Mouse (Mus musculus): ENCODE results near the gene Ndrg2.
"Not testable (repeated sequence)": the region's sequence is repeated elsewhere in the genome, so short reads cannot be mapped to it uniquely, and the experiment has no call there.

Gene Ndrg2

DNA sequence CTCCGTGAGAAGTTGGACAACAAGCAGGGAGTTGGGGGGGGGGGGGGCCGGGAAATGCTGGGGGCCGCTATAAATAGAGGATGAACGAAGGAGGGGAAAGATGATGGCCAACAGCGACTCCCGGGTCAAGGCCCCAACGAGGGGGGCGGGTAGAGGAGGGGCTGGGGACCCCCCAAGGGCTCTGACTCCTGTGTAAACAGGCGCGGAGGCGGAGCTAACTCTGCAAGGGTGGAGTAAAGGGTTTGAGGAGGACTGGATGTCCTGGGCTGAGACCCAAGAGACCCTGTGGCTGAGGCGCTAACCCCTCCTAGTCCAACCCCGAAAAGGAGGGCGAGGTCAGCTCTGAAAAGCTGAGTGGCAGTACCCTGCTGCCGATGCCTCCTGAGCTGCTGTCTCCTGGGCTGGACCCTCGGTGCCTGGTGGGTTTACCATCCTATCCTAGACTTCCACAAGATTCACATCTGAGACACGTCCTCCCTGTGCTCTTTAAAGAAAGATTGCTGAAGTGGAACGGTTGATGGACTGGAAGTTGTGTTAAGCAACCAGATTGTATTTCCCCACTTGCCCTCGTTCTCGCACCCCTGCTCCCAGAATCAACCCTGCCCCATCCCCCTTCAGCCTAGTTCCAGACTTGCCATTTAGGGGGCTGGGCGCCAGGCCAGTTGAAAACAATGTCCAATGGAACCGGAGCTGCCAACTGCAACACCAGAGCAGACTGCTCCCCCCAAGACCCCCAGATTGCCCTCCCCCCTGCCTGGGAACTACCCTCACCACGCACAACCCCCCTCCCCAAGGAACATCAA lies at the start of gene Ndrg2:
Gene Ndrg2 (minus strand): TSS at position 199 of the 803 bp plus-strand sequence.
- DNase-seq: peak; percentile 37 to 52

DNA sequence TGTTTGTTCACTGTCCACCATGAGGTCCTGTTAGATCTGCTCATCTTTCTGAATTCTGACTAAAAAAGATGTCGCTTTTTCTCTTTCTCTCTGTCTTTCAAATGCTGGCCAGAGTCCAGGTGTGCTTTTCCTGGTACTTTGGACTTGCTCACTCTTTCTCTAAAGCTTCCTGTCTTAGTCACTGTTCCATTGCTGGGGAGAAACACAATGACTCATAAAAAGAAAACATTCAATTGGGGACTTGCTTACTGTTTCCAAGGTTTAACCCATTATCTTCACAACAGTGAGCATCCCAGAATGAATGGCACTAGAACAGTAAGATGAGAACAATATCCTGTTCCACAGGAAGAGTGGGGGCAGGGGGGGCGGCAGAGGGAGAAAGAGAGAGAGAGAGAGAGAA lies 46.4 kb upstream of the Ndrg2 start:
- DNase-seq: no peak

DNA sequence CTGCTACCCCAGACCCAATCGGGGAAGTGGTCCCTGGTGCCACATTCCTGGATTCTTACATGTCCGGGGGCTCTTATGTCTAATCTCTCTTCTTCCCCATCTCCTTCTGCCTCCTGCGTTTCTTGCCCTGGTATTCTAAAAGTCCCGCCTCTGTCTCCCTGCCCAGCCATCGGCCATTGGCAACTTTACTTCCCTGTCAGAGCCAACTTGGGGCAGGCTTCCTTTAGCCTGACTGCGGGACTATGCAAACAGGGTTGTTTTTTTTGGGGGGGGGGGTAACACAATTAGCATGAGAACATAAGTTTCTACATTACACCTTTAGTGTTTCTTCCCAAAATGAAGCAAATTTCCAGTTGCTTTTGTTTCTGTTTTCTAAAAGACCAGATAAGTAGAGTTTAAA lies 29.4 kb upstream of the Ndrg2 start:
- no peak for DNase-seq

DNA sequence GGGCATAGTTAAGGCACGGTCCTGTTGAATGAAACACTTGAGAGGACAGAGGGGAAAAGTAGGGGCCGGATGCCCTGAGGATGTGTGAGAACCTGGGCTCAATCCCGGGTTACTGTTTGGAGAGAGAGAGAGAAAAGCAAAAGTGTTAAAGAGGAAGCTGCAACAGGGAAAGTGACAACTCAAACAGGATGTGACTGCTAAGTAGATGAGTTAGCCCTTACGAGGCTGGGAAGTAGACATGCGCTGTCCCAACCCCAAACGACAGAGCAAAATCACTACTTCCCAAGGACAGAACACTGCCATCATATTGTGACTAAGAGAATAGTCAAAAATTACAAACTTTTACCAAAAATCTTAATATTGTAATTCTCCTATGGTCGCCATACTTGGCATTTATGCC lies 28.3 kb upstream of the Ndrg2 start:
- DNase-seq: no peak

DNA sequence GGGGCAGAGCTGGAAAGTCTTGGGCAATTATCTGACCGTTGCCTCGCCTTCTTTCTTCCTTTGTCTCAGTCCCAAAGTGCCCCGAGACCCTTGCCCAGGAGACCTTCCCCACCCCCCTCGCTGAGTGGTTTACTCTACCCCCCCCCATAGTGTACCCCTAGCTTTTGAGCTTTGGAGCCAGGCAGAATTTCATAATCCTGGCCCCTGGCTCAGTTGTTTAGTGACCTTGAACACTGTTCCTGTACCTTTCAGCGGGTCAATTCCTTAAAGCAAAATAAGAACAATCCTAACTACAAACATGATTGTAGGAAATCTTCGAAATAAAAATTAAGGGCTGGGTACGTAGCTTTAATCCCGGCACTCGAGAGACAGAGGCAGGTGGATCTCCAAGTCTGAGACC lies 27.6 kb upstream of the Ndrg2 start:
- no peak for DNase-seq

DNA sequence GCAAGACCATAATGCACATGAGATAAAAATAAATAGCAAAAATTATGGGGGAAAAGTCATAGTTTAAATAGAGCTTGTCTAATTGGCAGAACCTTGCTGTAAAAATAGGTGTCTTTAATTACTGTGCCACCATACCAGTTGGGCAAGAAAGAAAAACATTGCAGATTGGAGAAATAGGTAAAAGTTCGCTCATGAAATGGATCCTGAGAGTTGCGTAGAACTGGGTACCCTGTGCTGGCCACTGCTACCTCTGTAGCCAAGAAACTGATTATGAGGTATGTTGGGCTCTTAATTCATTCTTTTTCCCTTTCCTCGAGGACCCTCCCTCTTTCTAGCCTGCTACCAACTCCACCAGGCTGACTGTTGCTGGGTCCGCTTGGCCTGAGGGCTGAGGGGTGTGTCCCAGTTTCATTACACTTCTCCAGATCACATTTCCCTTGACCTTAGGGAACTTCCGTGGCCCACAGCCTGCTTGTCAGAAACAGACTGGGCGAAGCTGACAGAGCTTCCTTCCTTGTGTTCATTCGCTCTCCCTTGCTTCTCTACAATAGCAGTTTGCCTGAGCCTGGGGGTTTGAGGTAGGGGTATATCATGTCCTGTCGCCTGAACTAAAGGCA lies 27.1 kb upstream of the Ndrg2 start:
- DNase-seq: no peak

DNA sequence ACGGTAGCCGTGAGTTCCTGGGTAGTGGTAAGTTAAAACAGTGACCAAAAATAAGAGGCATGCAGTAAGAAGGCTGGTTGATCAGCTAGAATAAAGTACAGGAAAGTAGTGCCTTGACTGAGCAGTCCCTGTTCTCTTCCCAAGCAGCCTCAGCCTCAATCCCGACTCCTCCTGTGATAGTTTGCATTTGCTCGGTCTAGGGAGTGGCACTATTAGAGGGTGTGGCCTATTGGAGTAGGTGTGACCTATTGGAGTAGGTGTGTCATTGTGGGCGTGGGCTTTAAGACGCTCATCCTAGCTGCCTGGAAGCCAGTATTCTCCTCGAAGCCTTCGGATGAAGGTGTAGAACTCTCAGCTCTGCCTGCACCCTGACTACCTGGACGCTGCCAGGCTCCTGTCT lies 25.0 kb upstream of the Ndrg2 start:
- DNase-seq: no peak

DNA sequence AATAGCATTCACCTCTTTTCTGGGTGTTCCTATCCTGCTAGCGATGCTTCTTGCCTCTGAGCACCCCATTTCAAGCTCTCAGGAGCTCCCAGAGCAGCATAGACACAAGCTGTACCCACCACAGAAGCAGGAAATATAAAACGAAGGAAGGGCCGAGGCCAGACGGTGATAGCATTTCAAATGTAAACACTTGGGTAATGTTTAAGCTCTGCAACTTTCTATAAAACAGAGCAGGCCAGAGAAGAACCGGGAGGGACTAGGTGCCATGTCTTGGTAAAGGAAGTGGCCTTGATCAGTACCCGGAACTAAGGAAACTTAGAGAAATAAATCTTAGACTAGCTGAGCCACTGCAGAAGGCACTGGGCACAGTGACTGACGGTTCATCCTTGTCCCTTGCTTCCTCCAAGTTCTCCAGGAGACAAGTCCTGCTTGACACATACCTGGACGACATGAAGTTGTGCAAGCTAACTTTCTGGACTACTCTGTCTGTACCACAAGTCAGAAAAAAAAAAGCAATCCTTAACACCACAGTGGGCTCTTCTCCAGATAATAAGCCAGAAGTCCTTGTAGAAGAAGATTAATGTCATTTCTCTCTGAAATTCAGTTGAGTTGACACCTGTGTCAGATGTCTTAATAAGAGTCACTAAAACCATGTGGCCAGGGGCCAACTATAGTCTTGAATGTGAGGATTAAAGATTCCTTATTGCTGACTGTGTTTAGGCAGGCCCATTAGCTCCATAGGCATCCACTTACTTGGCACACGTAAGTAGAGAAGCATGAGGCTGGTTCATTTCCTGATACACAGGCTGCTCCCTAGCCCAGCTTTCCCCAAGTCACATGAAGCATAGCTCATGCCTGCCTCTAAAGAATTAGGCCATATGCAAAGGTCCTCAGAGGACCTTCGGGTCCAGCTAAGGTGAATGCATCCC lies 18.4 kb upstream of the Ndrg2 start:
- no peak for DNase-seq

DNA sequence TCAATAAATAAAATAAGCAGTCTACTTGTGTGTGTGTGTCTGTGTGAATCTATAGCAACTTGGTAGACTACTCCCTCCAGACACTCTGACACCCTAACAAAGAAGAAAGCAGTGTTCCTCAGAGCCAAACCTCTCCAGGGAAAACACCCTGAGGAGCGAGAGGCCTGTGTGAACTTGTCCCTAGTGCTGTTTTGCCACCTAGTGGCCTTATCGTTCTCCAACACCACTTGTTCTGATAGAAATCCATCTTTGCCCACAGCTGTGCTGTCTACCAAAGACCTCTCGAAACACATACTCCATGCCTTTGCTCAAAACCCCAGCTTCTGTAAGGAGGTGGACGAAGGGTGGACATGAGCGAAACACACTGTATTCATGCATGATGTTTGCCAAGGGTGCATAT lies 16.9 kb upstream of the Ndrg2 start:
- peak; percentile 38 to 54 for DNase-seq

DNA sequence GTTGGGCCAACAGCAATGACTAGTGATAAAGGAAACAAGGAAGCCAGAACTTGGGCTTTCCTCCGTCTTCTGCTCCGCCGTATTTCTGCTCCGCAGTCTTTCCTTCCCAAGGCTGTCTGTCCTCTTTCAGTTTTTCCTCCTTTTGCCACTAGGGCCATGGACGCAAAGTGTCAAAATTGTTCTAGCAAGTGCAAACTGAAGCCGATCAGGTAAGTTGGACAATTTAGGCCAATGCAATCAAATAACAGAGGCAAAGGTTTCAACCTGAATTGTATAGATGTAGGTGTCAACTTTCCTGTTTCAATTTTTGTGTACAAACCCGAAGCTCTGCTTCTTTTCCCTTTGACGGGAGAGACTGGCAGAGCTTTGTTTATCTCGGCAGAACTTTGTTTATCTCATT lies 16.0 kb upstream of the Ndrg2 start:
- DNase-seq: no peak

DNA sequence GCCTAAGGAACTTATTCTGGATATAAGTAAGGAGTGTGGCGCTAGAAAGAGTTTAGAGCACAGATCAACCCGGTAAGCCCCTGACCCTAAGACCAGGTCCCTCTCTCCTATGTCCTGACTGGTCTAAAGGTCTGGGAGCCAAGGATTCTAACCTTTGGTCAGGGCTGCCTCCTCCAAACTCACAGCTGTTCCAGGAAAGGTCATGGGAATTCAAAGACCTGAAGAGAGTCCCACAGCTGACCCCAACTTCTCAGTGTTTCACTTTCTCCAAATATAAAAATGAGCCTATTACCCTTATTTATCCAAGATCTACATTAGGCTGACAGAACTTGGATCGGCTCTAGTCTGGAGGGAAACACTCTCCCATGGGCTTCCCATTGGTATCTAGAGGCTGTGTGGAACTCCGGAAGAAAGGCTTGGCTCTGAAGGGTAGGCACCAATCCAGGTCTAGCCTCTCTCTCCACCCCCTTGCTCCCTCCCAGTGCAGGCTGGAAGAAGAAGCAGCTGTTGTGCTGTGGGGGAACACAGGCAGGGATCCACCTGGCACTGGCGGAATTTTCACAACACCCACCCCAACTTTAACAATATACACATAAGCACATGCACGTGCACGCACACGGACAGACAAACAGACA lies 15.5 kb upstream of the Ndrg2 start:
- DNase-seq: no peak

DNA sequence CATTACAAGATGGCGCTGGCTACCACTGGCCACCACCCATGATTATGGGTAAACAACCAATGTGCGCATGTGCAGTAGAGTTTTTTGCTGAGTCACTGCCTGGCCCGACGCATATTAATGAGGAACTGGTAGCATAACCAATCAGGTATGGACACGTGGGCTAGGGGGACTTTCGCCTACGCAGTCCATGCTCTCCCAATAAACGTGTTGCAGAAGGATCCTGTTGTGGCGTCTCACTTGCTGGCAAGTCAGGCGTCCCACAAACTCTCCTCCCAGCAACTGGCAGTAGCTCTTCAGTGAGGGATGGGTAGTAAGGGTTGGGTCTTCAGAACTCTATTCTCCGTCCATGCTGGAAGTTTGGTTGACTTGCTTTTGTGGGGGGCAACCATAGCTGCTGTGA lies 13.0 kb upstream of the Ndrg2 start:
- not testable (repeated sequence) for DNase-seq

DNA sequence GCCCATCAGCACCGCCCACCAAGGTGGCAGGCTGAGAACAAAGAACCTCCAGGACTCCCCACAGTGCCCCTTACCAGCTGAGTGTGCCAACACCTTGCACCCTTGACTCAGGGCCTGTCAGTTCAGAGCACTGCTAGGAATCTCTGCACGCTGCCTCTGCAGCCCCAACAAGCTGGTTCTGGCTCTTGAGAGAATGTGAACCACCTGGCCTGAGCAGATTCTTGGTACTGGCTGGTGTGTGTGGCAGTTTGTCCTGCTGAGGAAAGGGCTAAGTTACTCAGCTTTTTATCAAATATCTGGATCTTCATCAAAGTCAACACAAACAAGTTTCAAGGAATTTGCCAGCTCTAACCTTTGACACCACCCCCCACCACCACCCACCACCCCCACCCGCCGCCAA lies 9.5 kb upstream of the Ndrg2 start:
- no peak for DNase-seq

DNA sequence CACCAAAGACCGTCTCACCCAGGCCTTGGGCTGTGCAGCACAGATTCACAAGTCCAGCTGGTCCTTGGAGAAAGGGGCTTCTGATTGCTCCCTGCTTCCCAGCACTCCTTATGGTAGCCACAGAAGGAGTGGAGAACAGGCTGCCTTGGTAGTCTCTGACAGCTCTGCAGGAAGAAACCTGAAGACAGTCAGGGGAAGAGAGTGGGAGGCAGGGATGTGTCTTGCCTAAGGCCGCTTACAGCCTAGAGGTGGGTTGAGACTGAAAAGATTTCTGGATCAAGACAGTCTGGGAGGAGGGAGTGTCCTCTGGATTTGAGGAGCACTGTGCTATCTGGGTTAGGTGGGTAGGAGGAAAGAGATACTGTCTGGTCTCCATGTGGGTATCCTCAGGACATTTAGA lies 9.0 kb upstream of the Ndrg2 start:
- no peak for DNase-seq

DNA sequence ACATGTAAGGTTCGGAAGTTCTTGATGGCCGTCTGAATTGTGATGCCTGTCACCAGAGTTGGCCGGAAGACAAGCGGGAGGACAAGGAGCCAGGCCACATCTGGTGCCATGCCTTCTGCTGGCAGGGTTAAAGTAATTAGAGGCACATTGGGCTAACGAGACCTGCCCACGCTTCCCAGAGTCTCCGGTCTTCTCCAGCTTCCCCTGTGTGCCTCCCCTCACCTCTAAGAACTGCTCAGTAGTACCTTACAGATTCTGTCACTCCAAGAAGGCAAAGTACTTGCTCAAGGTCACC lies 8.6 kb upstream of the Ndrg2 start, which contains the start of gene Rnase13:
Gene Rnase13 (minus strand): TSS at position 203 of the 295 bp plus-strand sequence.
- DNase-seq: no peak

DNA sequence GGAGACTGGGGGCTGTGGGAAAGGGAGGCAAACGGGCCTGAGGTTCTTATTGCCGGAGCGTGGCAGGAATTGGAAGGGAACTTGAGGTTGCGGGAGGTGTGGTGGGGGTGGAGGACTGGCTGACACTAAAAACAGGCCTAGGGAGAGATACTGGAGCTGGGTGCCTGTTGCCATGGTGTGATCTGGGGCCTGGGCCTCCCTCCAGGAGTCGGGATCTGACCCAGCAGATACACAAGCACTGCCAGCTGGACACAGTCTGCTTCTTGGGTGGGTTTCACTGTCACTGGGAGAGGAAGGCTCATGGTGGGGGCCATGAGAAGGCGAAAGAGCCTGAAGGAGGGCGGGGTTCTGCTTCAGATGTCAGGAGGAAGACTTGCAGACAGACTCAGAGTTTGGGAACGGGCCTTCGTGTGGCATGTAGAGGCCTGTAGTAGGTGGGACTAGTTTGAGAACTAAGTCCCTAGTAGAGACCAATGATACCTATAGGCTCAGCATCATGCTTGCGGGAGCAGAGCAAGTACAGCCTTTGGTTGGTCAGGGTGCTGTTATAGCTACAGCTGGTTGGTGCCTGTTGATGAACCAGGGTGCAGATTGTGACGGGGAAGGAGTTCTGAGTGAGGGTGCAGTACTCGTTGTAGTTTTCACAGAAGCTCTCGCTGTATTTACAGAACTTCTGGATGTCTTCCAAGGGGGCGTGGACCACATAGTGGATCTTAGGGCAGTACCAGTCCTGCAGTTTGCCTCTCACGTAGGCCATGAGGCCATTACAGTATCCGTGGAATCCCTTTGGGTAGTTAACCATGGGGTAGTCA lies 8.0 kb upstream of the Ndrg2 start:
- DNase-seq: peak in 1 of 2 experiments; percentile 26

DNA sequence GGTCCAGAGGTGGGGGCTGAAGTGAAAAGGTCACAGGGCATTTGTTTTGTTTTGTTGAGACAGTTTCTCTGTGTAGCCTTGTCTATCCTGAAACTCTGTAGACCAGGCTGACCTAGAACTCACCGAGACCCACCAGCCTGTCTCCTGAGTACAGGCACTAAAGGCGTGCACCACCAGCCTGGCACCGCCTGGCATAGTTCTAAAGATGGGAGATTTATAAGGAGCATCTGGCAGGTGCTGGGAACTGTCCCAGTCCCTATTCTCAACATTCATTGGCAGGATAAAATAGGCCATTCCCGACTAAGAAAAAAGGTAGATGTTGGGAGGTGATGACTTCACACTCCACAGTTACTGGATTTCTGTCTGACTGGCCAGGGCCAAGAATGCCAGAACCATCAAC lies 5.0 kb upstream of the Ndrg2 start:
- DNase-seq: no peak

DNA sequence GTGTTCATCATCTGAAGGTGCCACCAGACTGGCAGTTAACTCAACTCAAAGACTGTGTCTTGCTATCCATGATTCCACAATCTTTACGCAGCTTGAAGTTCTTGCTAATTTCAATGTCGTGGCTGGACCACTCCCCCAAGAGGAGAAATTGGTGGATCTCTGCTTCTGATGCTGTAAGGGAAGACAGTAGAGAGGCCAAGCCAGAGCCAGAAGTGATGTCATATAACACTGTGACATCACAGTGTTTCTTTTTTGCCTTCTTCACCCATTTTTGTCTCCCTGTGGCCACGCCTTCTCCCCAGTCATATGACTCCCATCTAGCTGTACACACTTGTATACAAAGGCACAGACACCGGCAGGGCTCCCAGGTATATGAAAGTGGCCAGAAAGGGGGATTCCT lies 4.2 kb upstream of the Ndrg2 start, which contains the start of gene Tppp2:
Gene Tppp2 (plus strand): TSS at position 301 of the 400 bp plus-strand sequence.
- no peak for DNase-seq

DNA sequence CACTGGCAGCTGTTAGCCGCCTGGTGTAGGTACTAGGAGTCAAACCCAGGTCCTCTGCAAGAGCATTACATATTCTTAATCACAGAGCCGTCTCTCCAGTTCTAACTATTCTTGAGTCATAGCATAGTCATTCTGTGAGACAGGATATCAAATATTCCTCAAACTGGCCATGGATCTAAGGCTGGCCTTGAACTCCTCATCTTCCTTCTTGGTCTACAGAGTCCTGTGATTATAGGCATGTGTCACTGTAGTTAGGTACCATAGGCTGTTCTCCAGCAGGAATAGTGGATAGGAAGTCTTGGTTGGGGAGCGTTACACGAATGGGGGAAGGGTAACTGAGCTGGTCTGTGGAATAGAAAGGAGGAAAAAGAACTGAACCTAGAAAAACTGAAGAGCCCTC lies 2.6 kb upstream of the Ndrg2 start:
- no peak for DNase-seq

DNA sequence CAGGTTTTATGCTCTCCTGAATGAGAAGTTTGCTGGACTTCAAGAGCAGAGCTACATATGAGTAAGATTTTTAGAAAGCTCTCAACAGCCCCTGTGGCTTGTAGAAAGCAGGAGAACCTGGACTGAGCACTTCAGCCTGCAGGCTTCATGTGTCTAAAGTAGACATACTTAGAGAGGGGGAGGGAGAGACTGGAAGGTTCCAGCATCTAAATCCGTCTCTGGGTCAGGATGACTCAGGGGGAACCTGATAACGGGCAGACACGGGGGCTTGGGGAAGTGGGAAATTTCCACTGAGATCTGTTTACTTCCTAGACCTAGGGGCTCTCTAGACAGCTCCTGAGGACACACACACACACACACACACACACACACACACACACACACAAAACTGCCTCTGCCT lies 1.1 kb upstream of the Ndrg2 start:
- no peak for DNase-seq

DNA sequence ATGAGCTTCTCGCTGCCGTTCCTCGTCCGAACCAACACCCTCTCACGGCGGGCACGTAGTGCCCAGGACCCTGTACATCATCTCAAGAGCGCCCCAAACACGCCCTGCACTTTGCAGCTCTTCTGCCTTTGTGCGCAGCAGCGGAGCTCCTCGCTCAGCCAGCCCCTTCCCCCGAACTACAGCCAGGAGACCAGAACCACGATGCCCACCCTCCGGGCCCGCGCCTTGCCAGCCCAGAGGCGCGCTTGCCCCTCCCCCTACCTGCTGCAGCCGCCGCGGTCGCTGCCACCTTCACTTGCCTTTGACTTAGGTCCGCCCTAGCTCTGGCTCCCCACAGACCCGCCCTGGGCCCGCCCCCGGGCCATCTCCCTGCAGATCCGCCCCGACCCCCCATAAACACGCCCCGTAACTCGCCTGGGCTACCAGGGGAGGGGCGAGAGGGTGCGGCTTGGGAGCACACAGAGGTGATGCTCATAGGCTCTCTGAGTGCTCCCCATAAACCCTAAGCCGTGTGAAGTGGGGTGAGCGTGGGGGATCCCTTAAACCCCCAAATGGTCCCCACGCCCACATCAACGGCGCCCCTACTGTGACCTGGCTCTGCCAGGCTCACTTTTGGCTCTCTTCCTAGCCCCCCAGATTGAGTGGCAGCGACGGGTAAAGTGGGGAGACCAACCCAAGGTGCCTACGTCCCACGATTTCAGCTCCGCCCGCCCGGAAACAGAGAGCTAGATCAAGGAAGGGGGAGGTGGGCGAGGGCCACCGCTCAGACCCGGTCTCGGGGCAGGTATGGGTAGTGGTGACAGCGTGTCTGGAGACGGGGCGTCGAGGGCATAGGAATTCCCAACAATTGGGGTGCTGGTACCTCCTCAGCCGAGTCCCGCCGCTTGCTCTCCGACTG lies 647 bp downstream of the Ndrg2 start:
- peak; percentile 48 to 66 for DNase-seq
